Mouse (Mus musculus) myocyte (in vitro differentiated cells): Measurements from ENCODE around the gene Trem1. TPM values are rescaled to one million over a fixed set of nuclear protein-coding genes. Genes with fewer than 3 reads are reported as not detected.

Experiments
- H3K27me3 ChIP-seq: one replicate; pipeline ENCODE4 v1.6.1; 2011; ENCODE audit not compliant: control insufficient read depth, insufficient read depth, insufficient read length
- H3K36me3 ChIP-seq: one replicate; pipeline ENCODE4 v1.6.1; 2011; ENCODE audit not compliant: control insufficient read depth, insufficient read depth
- H3K4me2 ChIP-seq: one replicate; pipeline ENCODE4 v1.6.1; 2011; ENCODE audit warnings: low read depth, control low read depth
- H3K4me3 ChIP-seq: one replicate; pipeline ENCODE4 v1.5.1; 2011; ENCODE audit warnings: mild to moderate bottlenecking, control low read depth, moderate library complexity
- H3K79me2 ChIP-seq: one replicate; pipeline ENCODE4 v1.6.1; 2011; ENCODE audit not compliant: control insufficient read depth, insufficient read depth
- H3ac ChIP-seq: one replicate; pipeline ENCODE4 v1.6.1; 2011; ENCODE audit not compliant: control insufficient read depth, insufficient read length
- CEBPB ChIP-seq: IDR thresholded peaks from 2 replicates; pipeline ENCODE4 v1.6.1; 2011; ENCODE audit warnings: mild to moderate bottlenecking, moderate library complexity; ENCODE audit not compliant: poor library complexity, insufficient read depth, severe bottlenecking
- E2F4 ChIP-seq: IDR thresholded peaks from one replicate; pipeline ENCODE4 v1.6.1; 2011; ENCODE audit warnings: mild to moderate bottlenecking, control low read depth, moderate library complexity; ENCODE audit not compliant: insufficient read depth
- MAX ChIP-seq: IDR thresholded peaks from one replicate; pipeline ENCODE4 v1.6.1; 2011; ENCODE audit warnings: low read depth, mild to moderate bottlenecking, control low read depth
- MYOD1 ChIP-seq, 3 experiments: IDR thresholded peaks; one replicate each; pipeline ENCODE4 v1.6.1; 2011; ENCODE audit warnings: control low read depth in 2 of 3, low read depth in 2 of 3, mild to moderate bottlenecking in 2 of 3, moderate library complexity in 1 of 3; ENCODE audit not compliant: insufficient read length in 2 of 3, control insufficient read depth in 1 of 3
- MYOG ChIP-seq, 3 experiments: IDR thresholded peaks; one replicate each; pipeline ENCODE4 v1.6.1; 2011; ENCODE audit warnings: control low read depth in 2 of 3, low read depth in 2 of 3, mild to moderate bottlenecking in 2 of 3; ENCODE audit not compliant: insufficient read length in 2 of 3, control insufficient read depth in 1 of 3, insufficient read depth in 1 of 3
- POLR2A ChIP-seq: IDR thresholded peaks from one replicate; pipeline ENCODE4 v1.6.1; 2011; ENCODE audit warnings: low read depth, mild to moderate bottlenecking, control low read depth, moderate library complexity; ENCODE audit not compliant: insufficient read length
- POLR2AphosphoS2 ChIP-seq: IDR thresholded peaks from one replicate; pipeline ENCODE4 v1.6.1; 2011; ENCODE audit warnings: low read depth, control low read depth; ENCODE audit not compliant: insufficient read length
- REST ChIP-seq: IDR thresholded peaks from one replicate; pipeline ENCODE4 v1.6.1; 2011; ENCODE audit warnings: mild to moderate bottlenecking, control low read depth, moderate library complexity; ENCODE audit not compliant: insufficient read depth, insufficient read length
- SRF ChIP-seq: IDR thresholded peaks from one replicate; pipeline ENCODE4 v1.6.1; 2011; ENCODE audit warnings: low read depth; ENCODE audit not compliant: control insufficient read depth, insufficient read length
- TCF12 ChIP-seq: IDR thresholded peaks from one replicate; pipeline ENCODE4 v1.6.1; 2011; ENCODE audit warnings: mild to moderate bottlenecking, control low read depth; ENCODE audit not compliant: poor library complexity, insufficient read depth, severe bottlenecking
- TCF3 ChIP-seq: IDR thresholded peaks from one replicate; pipeline ENCODE4 v1.6.1; 2011; ENCODE audit warnings: low read depth, control low read depth; ENCODE audit not compliant: insufficient read length
- USF1 ChIP-seq: IDR thresholded peaks from one replicate; pipeline ENCODE4 v1.6.1; 2011; ENCODE audit warnings: low read depth, mild to moderate bottlenecking, control low read depth, moderate library complexity
- polyA plus RNA-seq: library from polyadenylated mRNA; unstranded; fragments of >200 nt; fragmentation: generic; extraction: Trizol; gene quantifications from one replicate; pipeline ENCODE4 v1.2.1, GENCODE M21; 2012; ENCODE audit warnings: missing spikeins

Trem1 gene
- polyA plus RNA-seq, 1 experiment, result not detected

- Histone ChIP-seq H3K27me3 (no peaks in the 10 kb centered on the region), H3K4me2 (no peak overlapping the region), H3K4me3 (no peak overlapping the region), H3ac (no peak overlapping the region), H3K36me3 (no peaks in the 10 kb centered on the region), H3K79me2 (no peaks in the 10 kb centered on the region)
- TF ChIP-seq MYOG (IDR thresholded peaks at IDR 0.05; ENCODE audit: control insufficient read depth in 1 of 3, insufficient read depth in 1 of 3, insufficient read length in 2 of 3, low read depth in 2 of 3), result no peak
- TF ChIP-seq USF1, result no peak
- no peak for TF ChIP-seq POLR2AphosphoS2
- TF ChIP-seq E2F4, result no peak
- no peak for TF ChIP-seq TCF12
- TF ChIP-seq MYOD1 (IDR thresholded peaks at IDR 0.05; ENCODE audit: control insufficient read depth in 1 of 3, insufficient read length in 2 of 3, low read depth in 2 of 3), result no peak
- TF ChIP-seq MAX, result no peak
- no peak for TF ChIP-seq CEBPB
- TF ChIP-seq POLR2A, result no peak
- TF ChIP-seq SRF, result no peak
- TF ChIP-seq REST, result no peak
- TF ChIP-seq TCF3, result no peak
Observed at GRCm38 (mm10) chr17:48234550-48234949, 2.0 kb downstream of the Trem1 start.

GRCm38 (mm10) chr17:48235773-48236370 lies 3.3 kb downstream of the Trem1 start:
- Histone ChIP-seq H3K4me3 (no peak overlapping the region), H3K36me3 (no peaks in the 10 kb centered on the region), H3K4me2 (no peak overlapping the region), H3K79me2 (no peaks in the 10 kb centered on the region), H3K27me3 (no peaks in the 10 kb centered on the region), H3ac (no peak overlapping the region)
- no peak for TF ChIP-seq POLR2A
- no peak for TF ChIP-seq MYOD1 (IDR thresholded peaks at IDR 0.05; ENCODE audit: control insufficient read depth in 1 of 3, insufficient read length in 2 of 3, low read depth in 2 of 3)
- TF ChIP-seq SRF, result no peak
- TF ChIP-seq POLR2AphosphoS2, result no peak

- no peaks in the 10 kb centered on the region for H3K27me3 ChIP-seq
- no peaks in the 10 kb centered on the region for H3K36me3 ChIP-seq
- no peak overlapping the region for H3ac ChIP-seq
- no peak overlapping the region for H3K4me3 ChIP-seq
- H3K79me2 ChIP-seq, result no peaks in the 10 kb centered on the region
- no peak overlapping the region for H3K4me2 ChIP-seq
- TF ChIP-seq REST (no peak), MYOG (IDR thresholded peaks at IDR 0.05; ENCODE audit: control insufficient read depth in 1 of 3, insufficient read depth in 1 of 3, insufficient read length in 2 of 3, low read depth in 2 of 3) (no peak), E2F4 (no peak), SRF (no peak), POLR2A (no peak), POLR2AphosphoS2 (no peak), MAX (no peak), USF1 (no peak), CEBPB (no peak), TCF3 (no peak), TCF12 (no peak), MYOD1 (IDR thresholded peaks at IDR 0.05; ENCODE audit: control insufficient read depth in 1 of 3, insufficient read length in 2 of 3, low read depth in 2 of 3) (no peak)
Observed at GRCm38 (mm10) chr17:48237621-48238020, 5.1 kb downstream of the Trem1 start.

- Histone ChIP-seq H3K36me3 (no peaks in the 10 kb centered on the region), H3K79me2 (no peaks in the 10 kb centered on the region), H3K4me2 (no peak within 1 kb of the TSS), H3K27me3 (no peaks in the 10 kb centered on the region), H3ac (no peak within 1 kb of the TSS), H3K4me3 (no peak within 1 kb of the TSS)
- TF ChIP-seq MAX (no peak), SRF (no peak)
Observed at GRCm38 (mm10) chr17:48247221-48247928, 14.8 kb downstream of the Trem1 start, which contains the start of gene Trem3. Gene Trem3 (plus strand): TSS chr17:48247777.

GRCm38 (mm10) chr17:48249039-48249438 lies 16.5 kb downstream of the Trem1 start:
- Histone ChIP-seq H3K4me3 (no peak overlapping the region), H3K4me2 (no peak overlapping the region), H3K36me3 (no peaks in the 10 kb centered on the region), H3K79me2 (no peaks in the 10 kb centered on the region), H3ac (no peak overlapping the region), H3K27me3 (no peaks in the 10 kb centered on the region)
- TF ChIP-seq CEBPB (peak; percentile 78), REST (no peak)
